Mouse (Mus musculus) olfactory bulb, adult 2 months (tissue): ENCODE measurements at regions not wholly inside any gene's neighbourhood (a gene's known extent, or its start where the extent isn't known, plus 50 kb on each side); places are given as distances from the start of the nearest gene placed in this dataset.

ENCODE experiments used
- CTCF ChIP-seq: fragments of 200-500 bp; IDR thresholded peaks from 2 replicates; pipeline ENCODE4 v1.5.1; 2012; ENCODE audit warnings: low read depth, mild to moderate bottlenecking, low read length, moderate library complexity; ENCODE audit not compliant: insufficient read depth
- POLR2A ChIP-seq: fragments of 200-500 bp; IDR thresholded peaks from 2 replicates; pipeline ENCODE4 v1.6.1; 2012; ENCODE audit warnings: mild to moderate bottlenecking, low read depth, low read length, moderate library complexity; ENCODE audit not compliant: insufficient read depth

DNA sequence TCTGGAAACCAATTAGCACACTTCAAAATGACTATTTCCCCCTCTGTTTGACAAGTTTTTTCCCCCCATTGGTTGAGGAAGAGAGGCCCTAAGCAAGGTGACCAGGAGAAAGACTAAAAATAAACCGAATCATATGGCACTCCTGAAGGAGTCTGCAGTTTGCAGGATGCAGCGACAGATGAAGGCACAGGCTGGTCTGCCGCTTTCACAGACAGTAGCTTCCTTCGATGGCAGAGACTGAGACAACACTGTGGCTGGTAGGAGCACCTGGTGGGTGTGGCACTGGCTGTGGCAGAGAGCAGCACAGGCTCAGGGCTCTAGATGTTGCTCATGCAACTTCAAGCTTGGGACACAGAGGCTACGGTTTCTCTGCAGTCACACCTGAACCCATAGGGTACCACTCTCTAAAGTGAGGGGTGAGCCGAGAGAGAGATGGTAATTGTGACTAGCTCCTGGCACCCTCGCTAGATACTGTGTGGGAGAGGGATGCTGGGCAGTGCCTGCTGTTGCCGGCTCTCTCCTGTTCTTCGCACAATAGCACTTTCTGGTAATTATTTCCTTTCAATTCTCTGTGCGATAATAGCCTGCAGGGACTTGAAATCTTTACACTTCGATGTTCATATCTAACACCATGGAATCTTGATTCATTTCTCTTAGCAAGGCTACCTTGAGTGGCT, 88.7 kb upstream of the Myt1l start:
- TF ChIP-seq CTCF: no peak
- no peak for TF ChIP-seq POLR2A
